Mouse (Mus musculus) cerebellum, adult 11-12 months (tissue): Measurements from ENCODE around the gene Wdr34.

ENCODE experiments used
- DNase-seq: peaks from one replicate; pipeline ENCODE4 v3.0.0; 2022

The Wdr34 gene

DNA sequence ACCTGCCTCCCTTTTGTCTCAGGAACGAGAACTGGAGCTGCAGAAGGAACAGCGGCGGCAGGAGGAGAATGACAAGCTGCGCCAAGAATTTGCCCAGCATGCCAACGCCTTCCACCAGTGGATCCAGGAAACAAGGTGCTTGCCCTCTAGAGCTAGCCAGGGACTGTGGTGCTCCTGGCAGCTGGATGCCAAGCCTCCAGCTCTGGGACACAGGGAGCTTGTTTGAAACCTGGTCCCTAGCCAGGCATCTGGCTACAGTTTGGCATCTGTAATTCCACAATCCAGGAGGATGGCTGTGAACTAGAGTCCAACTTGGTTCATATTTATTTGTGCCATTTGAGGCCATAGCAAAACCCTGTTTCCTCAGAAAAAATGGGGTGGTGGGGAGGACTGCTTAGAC lies 21.7 kb downstream of the Wdr34 start:
- DNase-seq, result no peak

GRCm38 (mm10) chr2:30025454-30025853 lies 23.2 kb downstream of the Wdr34 start:
- no peak for DNase-seq

DNA sequence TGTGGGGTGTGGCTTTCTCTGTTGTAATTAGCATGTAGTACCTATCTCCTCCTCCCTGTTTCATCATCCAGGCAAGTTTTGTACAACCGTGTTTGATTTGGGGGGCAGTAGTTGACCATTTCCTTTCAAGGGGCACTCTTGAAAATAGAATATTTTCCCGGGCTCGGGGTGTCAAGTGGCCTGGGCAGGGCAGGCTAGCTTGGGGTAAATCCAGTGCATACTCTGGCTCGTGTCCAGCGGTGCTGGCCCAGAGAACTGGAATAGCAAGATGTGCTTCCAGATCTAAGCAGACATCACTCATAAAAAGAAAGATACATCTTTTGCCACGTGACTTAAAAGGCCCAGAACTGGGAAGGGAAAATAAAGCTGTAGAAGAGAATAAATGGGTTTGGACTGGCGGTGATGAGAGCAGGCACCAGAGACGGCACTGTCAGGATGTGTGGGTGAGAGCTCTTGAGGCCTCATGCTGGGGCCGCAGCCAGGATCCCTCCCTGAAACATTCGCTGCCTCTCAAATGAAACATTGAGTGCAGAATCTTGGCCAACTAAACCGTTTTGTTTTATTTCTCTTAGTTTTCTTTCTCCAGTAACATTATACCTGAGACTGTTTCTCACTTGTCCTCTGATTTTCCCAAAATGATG lies 34.2 kb downstream of the Wdr34 start:
- DNase-seq, result peak; percentile 30

- peak; percentile 89 for DNase-seq
These were observed 37.8 kb downstream of the Wdr34 start for GRCm38 (mm10) chr2:30010840-30011281.

- no peak for DNase-seq
These were observed 39.6 kb downstream of the Wdr34 start for GRCm38 (mm10) chr2:30009101-30009500.

GRCm38 (mm10) chr2:29991962-29992361 lies 56.7 kb downstream of the Wdr34 start:
- no peak for DNase-seq
